Mouse (Mus musculus) naive thymus-derived CD4-positive, alpha-beta T cell, adult 2 months (primary cell): ENCODE results near the gene Olfr305.
"Not testable (repeated sequence)": the region's sequence is repeated elsewhere in the genome, so short reads cannot be mapped to it uniquely, and the experiment has no call there.

Experiments used
- DNase-seq: peaks from one replicate; pipeline ENCODE4 v3.0.0-alpha.2; 2011; ENCODE audit warnings: low read depth

Gene Olfr305

DNA sequence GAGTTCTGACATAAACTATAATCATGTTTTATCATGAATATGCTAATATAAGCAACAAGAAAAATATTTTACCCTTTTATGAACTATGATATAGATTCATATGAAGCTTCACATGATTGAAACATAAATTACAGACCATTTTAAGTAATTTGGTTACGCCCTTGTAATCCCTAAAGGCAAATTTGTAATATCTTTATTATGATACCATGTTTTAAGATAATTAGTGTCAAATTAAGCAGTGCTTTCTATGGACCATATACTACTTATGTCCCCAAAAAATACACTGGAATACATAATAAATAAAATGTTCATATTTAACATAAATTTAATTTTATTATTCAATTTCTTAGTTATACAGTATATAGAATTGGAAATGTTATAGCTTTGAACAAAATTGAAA lies at the start of gene Olfr305:
Olfr305 (minus strand) TSS at position 101 of the 400 bp plus-strand sequence.
- DNase-seq = no peak

DNA sequence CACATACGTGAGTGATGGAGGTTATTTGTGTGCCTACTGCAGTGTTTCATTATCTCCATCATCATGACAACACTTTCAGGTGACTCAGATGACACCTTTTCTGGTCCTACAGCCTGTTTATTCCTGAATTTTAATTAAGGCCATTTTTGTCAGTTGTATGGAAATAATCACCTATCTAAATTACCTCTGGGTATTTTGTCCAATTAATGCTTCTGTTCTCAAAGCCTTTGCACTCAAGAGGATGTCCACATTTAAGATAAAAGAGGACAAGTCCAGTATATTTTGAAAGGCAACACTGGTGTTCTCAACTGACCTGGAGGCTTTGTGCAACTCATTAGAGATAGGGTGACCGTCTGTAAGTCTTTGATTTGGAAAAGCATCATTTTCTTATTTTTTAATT lies 36.8 kb upstream of the Olfr305 start, which contains the start of gene Olfr301:
Olfr301 (plus strand) TSS at position 301 of the 400 bp plus-strand sequence.
- no peak for DNase-seq

DNA sequence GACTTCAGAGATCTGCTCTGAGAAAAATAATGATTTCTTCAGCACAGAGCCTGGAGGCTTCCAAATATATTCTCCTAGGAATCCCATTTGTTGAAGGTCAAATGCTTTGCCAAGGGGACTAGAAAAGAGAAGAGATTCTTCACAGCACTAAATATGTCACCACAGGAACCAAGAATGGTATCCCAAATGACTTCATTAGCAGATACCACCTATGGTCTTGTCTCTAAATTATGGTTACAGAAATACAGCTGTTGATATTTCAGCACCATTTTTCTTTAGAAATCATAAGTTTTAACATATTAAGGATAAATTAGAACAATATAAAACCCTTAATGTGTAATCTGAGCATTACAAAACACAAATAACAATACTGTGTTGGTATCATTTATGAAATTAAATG lies 31.0 kb upstream of the Olfr305 start, which contains the start of gene Olfr303:
Olfr303 (minus strand) TSS at position 101 of the 400 bp plus-strand sequence.
- DNase-seq = no peak

DNA sequence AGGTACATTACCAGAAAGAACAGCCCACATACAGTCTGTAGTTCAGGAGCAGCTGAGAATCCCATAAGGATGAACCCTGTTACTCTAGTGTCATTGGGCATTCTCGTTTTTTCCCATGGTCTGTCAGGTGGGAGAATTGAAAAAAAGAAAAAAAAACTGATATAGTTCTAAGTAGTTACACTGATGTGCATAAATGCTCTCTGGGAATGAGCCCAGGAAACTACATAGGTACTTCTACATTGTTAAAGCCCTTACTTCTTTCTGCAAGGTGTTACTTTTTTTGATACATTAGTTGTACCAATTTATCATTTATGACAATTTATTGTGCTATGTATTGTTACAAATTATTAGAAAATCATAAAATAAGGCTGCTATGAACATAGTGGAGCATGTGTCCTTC lies 19.8 kb upstream of the Olfr305 start, which contains the start of gene Olfr304:
Olfr304 (minus strand) TSS at position 101 of the 400 bp plus-strand sequence.
- DNase-seq = no peak

DNA sequence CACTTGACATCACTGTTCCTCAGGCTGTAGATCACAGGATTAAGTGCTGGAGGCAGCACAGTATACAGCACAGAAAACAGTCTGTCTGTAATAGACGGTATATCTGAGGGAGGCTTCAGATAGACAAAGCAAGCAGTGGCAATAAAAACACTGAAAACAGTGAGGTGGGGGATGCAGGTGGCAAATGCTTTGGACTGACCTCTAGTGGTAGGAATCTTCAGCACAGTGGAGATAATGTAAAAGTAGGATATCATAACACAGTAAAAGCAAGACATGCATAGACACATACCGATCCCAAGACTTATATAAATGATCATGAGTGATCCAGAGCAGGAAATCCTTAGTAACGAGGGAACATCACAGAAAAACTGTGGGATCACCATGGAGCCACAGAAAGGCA lies 19.0 kb upstream of the Olfr305 start:
- DNase-seq = no peak

DNA sequence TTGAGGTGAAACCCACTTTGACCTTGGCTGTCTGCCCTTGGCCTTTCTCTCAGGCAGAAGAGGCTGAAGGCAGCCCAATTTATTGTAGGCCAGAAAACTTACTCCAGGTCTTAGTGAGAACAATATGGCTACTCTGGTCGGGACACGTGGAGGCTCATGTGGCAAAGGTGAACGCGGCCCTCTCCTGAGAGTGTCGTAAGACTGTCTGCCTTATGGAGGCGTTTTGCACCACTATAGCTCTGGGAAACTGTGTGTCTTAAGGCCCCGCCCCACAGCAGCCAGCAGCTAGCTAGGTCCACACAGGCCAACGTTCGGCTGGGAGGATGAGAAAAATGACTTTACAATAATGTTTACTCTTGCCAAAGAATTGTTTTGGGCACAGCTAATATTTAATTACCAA lies 20.4 kb downstream of the Olfr305 start:
- DNase-seq = not testable (repeated sequence)

DNA sequence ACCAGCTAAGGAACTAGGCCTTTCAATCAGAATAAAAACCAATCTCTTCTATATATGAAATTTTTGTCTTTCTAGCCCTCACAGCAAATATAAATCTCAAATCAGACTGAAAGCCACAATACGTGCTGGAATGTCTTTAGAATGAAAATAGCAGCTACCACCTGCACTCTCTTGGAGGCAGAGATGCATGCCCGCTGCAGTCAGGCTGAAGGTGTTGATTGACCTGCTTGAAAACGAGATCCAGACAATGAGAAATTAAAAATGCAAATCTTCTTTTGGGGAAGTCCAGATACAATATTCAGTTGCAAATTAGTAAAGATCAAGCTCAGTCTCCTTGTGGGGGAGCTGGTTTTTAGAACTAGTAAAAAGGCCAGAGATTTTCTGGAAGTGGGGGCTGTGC lies 22.5 kb downstream of the Olfr305 start:
- no peak for DNase-seq

DNA sequence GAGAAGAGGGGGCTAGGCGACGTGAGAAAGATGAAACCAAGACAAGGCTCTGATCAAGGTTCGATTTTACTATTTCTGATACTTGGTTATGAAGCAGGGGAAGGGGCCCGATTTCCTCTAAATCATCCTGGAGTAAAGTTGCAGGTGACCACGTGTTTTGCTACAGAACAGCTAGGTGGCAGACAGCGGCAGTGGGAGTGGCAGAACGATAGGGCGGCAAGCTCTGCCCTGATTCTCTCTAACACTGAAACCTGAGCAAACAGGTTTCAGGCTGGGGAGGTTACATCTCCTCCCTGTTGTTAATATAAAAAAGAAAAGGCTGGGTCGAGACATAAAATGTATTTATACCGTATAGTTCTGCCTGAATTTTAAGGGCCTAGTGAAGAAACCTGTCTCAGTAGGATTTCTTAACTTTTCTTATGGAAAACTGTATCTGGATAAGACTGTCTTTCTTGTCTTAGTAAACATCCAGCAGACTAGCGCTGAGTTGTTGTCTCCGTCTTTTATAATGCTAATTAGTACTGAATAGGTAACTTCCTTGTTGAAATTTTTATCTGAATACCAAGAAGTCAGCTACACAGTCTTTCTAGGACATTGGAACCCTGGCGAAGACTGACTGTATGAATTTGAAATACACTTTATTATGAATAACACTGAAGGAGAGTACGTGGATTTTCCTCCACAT lies 23.7 kb downstream of the Olfr305 start:
- no peak for DNase-seq

DNA sequence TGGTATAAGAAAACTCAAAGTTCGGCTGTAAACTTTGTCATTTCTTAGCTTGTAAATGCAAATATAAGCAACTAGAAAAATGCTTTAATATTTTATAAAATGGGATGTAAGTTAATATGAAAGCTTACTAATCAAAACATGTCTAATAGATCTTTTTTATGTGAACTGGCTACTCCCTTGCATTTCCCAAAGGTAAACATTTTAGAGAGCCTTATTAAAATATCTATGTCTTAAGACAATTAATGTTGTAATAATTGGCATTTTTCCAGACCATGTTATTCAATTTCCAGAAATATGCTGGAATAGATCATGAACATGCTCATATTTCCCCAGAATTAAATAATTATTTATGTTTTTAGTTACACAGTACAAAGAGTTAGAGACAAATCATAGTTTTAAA lies 29.2 kb downstream of the Olfr305 start, which contains the start of gene Olfr307:
Olfr307 (minus strand) TSS at position 101 of the 400 bp plus-strand sequence.
- DNase-seq = no peak

DNA sequence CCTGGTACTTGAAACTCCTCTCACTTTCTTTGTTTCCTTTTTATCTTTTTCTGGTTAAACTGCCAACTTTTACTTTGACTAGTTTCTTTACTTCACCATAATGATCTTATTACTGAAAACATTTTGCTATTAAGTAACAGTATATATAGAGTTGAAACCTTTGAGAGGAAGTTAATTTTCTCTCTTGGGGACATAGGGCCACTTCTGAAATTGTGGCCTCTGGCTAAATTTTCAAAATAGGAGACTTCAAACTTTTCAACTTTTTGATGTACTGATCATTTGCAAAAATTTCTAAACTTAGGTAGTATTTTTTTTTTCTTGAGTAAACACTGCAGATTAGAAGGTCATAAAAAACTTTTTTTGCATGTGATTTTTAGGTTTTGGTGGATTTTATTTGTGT lies 41.2 kb downstream of the Olfr305 start, which contains the start of gene Olfr308:
Olfr308 (minus strand) TSS at position 101 of the 400 bp plus-strand sequence.
- no peak for DNase-seq

DNA sequence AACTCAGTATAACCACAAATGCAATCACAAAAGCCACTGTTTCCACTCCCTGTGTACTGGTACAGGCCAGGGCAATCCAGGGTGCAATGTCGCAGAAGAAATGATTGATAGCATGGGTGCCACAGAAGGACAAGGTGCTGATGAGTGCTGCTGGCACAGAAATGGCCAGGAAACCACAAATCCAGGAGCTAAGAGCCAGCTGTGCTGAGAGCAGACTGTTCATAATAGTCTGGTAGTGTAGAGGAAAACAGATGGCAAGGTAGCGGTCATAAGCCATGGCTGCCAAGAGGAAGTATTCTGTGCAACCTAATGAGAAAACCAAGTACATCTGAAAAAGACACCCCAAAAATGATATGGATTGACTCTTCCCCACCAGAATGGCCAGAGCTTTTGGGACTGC lies 45.4 kb downstream of the Olfr305 start:
- DNase-seq = no peak

DNA sequence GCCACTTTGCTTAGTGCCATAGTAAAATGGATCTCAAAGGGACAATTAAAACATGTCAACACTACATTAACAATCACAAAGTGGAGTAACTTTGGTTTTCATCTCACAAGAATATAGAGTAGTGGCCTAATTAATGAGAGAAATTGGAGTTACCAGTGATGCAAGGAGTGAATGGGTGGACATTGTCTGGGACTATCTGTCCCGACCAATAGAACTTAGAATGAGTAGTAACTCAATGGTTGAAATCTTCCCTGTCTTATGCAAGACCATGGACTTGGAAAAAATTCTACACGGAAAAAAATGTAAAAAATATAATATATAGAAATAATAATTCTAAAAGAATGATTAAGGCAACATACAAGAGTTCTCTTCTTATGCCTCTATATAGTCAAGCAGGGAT lies 53.1 kb downstream of the Olfr305 start, which contains the start of gene Olfr309:
Olfr309 (minus strand) TSS at position 101 of the 400 bp plus-strand sequence.
- DNase-seq = no peak
